ENCODE assay signal across 36 mouse cellular contexts in genomic region chr1:57991277-57991676, GRCm38 (mm10). TPM values are rescaled to one million over a fixed set of nuclear protein-coding genes. Genes with fewer than 3 reads are reported as not detected.
"Had no signal": no experiment of that assay in that cellular context is flagged by ENCODE, and none has a peak within 500 bp of the region (broad histone marks: within the 10 kb centered on the region; RNA-seq: fewer than 3 reads in every experiment).

No protein-coding gene starts in this region.

- H3K4me1 ChIP-seq: intestine, embryonic 15.5 days had no signal

- H3K9me3 ChIP-seq: heart, embryonic 12.5 days; heart, embryonic 13.5 days; heart, embryonic 15.5 days; hindbrain, embryonic 10.5 days; hindbrain, embryonic 12.5 days; hindbrain, embryonic 13.5 days; hindbrain, embryonic 15.5 days; intestine, embryonic 15.5 days; kidney, embryonic 15.5 days had no signal

- H3K36me3 ChIP-seq: heart, embryonic 12.5 days; heart, embryonic 13.5 days; heart, embryonic 15.5 days; hindbrain, embryonic 10.5 days; hindbrain, embryonic 12.5 days; hindbrain, embryonic 13.5 days; hindbrain, embryonic 15.5 days; intestine, embryonic 15.5 days; kidney, embryonic 15.5 days had no signal

- H3K9ac ChIP-seq: heart, embryonic 12.5 days; heart, embryonic 13.5 days; heart, embryonic 15.5 days; hindbrain, embryonic 12.5 days; hindbrain, embryonic 13.5 days; hindbrain, embryonic 14.5 days; hindbrain, embryonic 15.5 days; intestine, embryonic 15.5 days; kidney, embryonic 15.5 days had no signal

- H3K27me3 ChIP-seq: heart, embryonic 12.5 days; heart, embryonic 13.5 days; heart, embryonic 15.5 days; hindbrain, embryonic 12.5 days; hindbrain, embryonic 13.5 days; hindbrain, embryonic 15.5 days; intestine, embryonic 15.5 days had no signal

- DNase-seq: heart, postnatal 10 days; heart, postnatal 14 days; heart, postnatal 36 days; heart, postnatal 4 days; kidney, adult 11 months; kidney, adult 18-20 months; kidney, adult 2 months; kidney, adult 8-10 months; kidney, adult 9 months; kidney, postnatal 10 days; kidney, postnatal 14 days; kidney, postnatal 25 days; kidney, postnatal 36 days; kidney, postnatal 4 days; layer of hippocampus, adult 9-11 months; layer of hippocampus, postnatal 36 days had no signal

- H3K4me3 ChIP-seq: heart, embryonic 12.5 days; heart, embryonic 13.5 days; heart, embryonic 15.5 days; hindbrain, embryonic 10.5 days; hindbrain, embryonic 12.5 days; hindbrain, embryonic 13.5 days; hindbrain, embryonic 15.5 days; intestine, embryonic 15.5 days; kidney, embryonic 15.5 days; layer of hippocampus, adult 2 months; left cerebral cortex, adult 2 months had no signal

- ATAC-seq: hindbrain, embryonic 16.5 days; hindbrain, postnatal 0 days; inflammation-experienced regulatory T-cells, adult 6 months; intestine, embryonic 15.5 days; intestine, embryonic 16.5 days; intestine, postnatal 0 days had no signal

- H3K4me2 ChIP-seq: heart, embryonic 11.5 days; heart, embryonic 12.5 days; heart, embryonic 13.5 days; heart, embryonic 15.5 days; hindbrain, embryonic 12.5 days; hindbrain, embryonic 13.5 days; hindbrain, embryonic 14.5 days; hindbrain, embryonic 15.5 days; intestine, embryonic 15.5 days; kidney, embryonic 15.5 days had no signal

- H3K27ac ChIP-seq: heart, embryonic 13.5 days; heart, embryonic 15.5 days; hindbrain, embryonic 10.5 days; hindbrain, embryonic 12.5 days; hindbrain, embryonic 13.5 days; hindbrain, embryonic 14.5 days; hindbrain, embryonic 15.5 days; hindbrain, postnatal 0 days; intestine, embryonic 15.5 days; kidney, embryonic 15.5 days; kidney, postnatal 0 days; layer of hippocampus, adult 2 months; left cerebral cortex, adult 2 months had no signal

RNA-seq across cellular contexts. Expression of gene Aox1, which starts 38.5 kb away (rescaled TPM):
- total RNA-seq: hematopoietic stem cell, adult 5-6 weeks had no signal
- polyA plus RNA-seq: inflammation-experienced regulatory T-cells, adult 6 months had no signal
